Mouse (Mus musculus): ENCODE measurements around the gene Uhrf1. TPM values are rescaled to one million over a fixed set of nuclear protein-coding genes. Genes with fewer than 3 reads are reported as not detected.
A peak's percentile ranks its signal among the peaks of the same experiment; 100 is the strongest.

Gene Uhrf1
- polyA plus RNA-seq, 1 experiment from 2014 or later, result 54.3 TPM

DNA sequence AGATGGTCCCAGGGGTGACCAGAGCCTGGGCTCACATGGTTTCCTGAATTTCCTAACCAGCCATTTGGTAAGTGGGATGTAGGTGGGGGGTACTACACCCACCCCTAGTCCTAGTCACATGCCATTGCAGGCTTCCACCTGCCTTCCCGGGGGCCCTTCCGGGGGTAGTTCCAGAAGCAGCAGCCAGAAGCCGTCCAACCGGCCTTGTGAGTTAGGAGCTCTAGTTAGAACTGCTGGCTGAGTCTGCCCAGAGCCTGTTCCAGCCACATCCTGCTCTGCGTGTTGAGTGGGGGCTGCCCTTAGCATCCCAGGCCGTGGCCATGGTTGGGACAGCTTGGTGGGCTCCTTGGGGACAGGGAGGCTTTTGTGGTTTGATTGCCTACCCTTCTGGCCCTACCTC is 5.0 kb downstream of the Uhrf1 start:
- ATAC-seq (replicated peaks; ENCODE audit: low FRiP score, low read depth), result peak; percentile 55
- H3K4me2 ChIP-seq (ENCODE audit: low read length), result no peak overlapping the region
- WGBS, result 34% methylated on average over 6 of the region's 6 CpGs

GRCm38 (mm10) chr17:56309191-56309945 is 6.2 kb downstream of the Uhrf1 start:
- no peak overlapping the region for H3K4me2 ChIP-seq (ENCODE audit: low read length)
- no peaks in the 10 kb centered on the region for H3K9me3 ChIP-seq (replicated peaks; ENCODE audit: low read length)
- H3K4me3 ChIP-seq (replicated peaks; ENCODE audit: low read depth, low read length), result no peak overlapping the region
- no peak overlapping the region for H3K27ac ChIP-seq
- H3K9ac ChIP-seq (ENCODE audit: low read depth, low read length), result no peak overlapping the region
- peaks cover 30% of the 10 kb centered on the region for H3K36me3 ChIP-seq (ENCODE audit: insufficient read depth, low read length)
- peaks cover 6% of the 10 kb centered on the region; the same call in 1 of the 2 replicates for H3K4me1 ChIP-seq (replicated peaks; ENCODE audit: insufficient read depth, low read length)
- WGBS, result 83% methylated on average over 15 of the region's 15 CpGs
- DNase-seq (ENCODE audit: low spot score) (no peak), ATAC-seq (replicated peaks; ENCODE audit: low FRiP score, low read depth) (no peak)
- H3K27me3 ChIP-seq (ENCODE audit: insufficient read depth, low read length), result no peaks in the 10 kb centered on the region
- TF ChIP-seq CTCF (IDR thresholded peaks at IDR 0.05; ENCODE audit: low read depth), result no peak

More for the DNA sequence above, 5.0 kb downstream of the Uhrf1 start:
- Histone ChIP-seq H3K27ac (peak overlapping the region; percentile 76), H3K9ac (ENCODE audit: low read depth, low read length) (0 out of 2 replicates have a peak overlapping the region, but pooled peaks have one; percentile 3), H3K27me3 (ENCODE audit: insufficient read depth, low read length) (no peaks in the 10 kb centered on the region), H3K36me3 (ENCODE audit: insufficient read depth, low read length) (peaks cover 21% of the 10 kb centered on the region), H3K4me3 (replicated peaks; ENCODE audit: low read depth, low read length) (no peak overlapping the region), H3K9me3 (replicated peaks; ENCODE audit: low read length) (no peaks in the 10 kb centered on the region), H3K4me1 (replicated peaks; ENCODE audit: insufficient read depth, low read length) (peaks cover 6% of the 10 kb centered on the region; the same call in 1 of the 2 replicates)
- DNase-seq (ENCODE audit: low spot score), result peak; percentile 48
- TF ChIP-seq CTCF (IDR thresholded peaks at IDR 0.05; ENCODE audit: low read depth), result no peak

GRCm38 (mm10) chr17:56324419-56324818 is 21.3 kb downstream of the Uhrf1 start:
- Histone ChIP-seq H3K36me3 (ENCODE audit: insufficient read depth, low read length) (0 out of 2 replicates have a peak, but pooled peaks cover 11% of the 10 kb centered on the region), H3K27ac (0 out of 2 replicates have a peak overlapping the region, but pooled peaks have one; percentile 36), H3K4me1 (replicated peaks; ENCODE audit: insufficient read depth, low read length) (peaks cover 16% of the 10 kb centered on the region), H3K9ac (ENCODE audit: low read depth, low read length) (no peak overlapping the region), H3K9me3 (replicated peaks; ENCODE audit: low read length) (no peaks in the 10 kb centered on the region), H3K27me3 (ENCODE audit: insufficient read depth, low read length) (no peaks in the 10 kb centered on the region), H3K4me2 (ENCODE audit: low read length) (no peak overlapping the region), H3K4me3 (replicated peaks; ENCODE audit: low read depth, low read length) (no peak overlapping the region)
- no peak for TF ChIP-seq CTCF (IDR thresholded peaks at IDR 0.05; ENCODE audit: low read depth)
- ATAC-seq (replicated peaks; ENCODE audit: low FRiP score, low read depth), result no peak
- DNase-seq (ENCODE audit: low spot score), result no peak
- WGBS, result 47% methylated on average over 3 of the region's 3 CpGs

DNA sequence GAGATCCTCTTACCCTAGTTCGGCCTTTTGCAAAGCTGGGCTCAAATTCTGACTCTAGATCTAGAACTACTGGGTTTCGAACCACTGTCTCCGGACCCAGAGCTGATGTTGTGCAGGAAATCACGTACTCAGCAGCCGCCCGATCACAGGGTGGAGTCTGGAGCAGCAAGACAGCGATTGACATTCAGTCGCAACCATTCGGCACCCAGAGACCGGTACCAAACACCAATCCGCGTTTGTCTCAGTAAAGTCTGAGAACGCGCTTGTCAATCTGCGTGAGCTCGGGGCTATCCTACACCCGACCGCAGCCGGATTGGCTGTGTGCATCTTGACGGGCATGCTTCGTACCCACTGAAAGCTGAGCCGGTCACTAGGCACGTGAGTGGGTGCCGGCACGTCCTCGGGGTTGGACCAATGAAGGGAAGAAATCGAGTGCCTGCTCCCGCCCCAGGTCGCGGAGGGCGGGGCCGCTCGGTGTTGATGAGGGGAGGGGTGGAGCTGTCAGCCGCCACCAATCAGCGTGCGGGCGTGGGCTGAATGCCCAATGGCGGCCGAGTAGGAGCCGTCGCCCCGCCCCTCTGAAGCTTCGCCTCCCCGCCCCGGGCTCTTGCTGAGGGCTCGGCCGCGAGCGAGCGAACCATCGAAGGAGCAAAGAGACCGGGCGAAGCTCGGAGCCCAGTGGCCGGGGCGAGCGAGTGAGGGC is 22.5 kb downstream of the Uhrf1 start, which contains the start of gene Kdm4b:
TSS of gene Kdm4b (plus strand) at position 613 of the 703 bp plus-strand sequence.
- Histone ChIP-seq H3K36me3 (ENCODE audit: insufficient read depth, low read length) (0 out of 2 replicates have a peak, but pooled peaks cover 2% of the 10 kb centered on the region), H3K9ac (ENCODE audit: low read depth, low read length) (peak within 1 kb of the TSS; percentile 92), H3K4me2 (ENCODE audit: low read length) (peak within 1 kb of the TSS; percentile 95), H3K27ac (peak within 1 kb of the TSS; percentile 97), H3K4me1 (replicated peaks; ENCODE audit: insufficient read depth, low read length) (peaks cover 16% of the 10 kb centered on the region), H3K4me3 (replicated peaks; ENCODE audit: low read depth, low read length) (peak within 1 kb of the TSS; percentile 75), H3K9me3 (replicated peaks; ENCODE audit: low read length) (no peaks in the 10 kb centered on the region), H3K27me3 (ENCODE audit: insufficient read depth, low read length) (no peaks in the 10 kb centered on the region)
- DNase-seq (ENCODE audit: low spot score), result peak; percentile 100
- peak; percentile 99 for ATAC-seq (replicated peaks; ENCODE audit: low FRiP score, low read depth)
- under 1% methylated on average over 54 of the region's 57 CpGs for WGBS
- no peak for TF ChIP-seq CTCF (IDR thresholded peaks at IDR 0.05; ENCODE audit: low read depth)

DNA sequence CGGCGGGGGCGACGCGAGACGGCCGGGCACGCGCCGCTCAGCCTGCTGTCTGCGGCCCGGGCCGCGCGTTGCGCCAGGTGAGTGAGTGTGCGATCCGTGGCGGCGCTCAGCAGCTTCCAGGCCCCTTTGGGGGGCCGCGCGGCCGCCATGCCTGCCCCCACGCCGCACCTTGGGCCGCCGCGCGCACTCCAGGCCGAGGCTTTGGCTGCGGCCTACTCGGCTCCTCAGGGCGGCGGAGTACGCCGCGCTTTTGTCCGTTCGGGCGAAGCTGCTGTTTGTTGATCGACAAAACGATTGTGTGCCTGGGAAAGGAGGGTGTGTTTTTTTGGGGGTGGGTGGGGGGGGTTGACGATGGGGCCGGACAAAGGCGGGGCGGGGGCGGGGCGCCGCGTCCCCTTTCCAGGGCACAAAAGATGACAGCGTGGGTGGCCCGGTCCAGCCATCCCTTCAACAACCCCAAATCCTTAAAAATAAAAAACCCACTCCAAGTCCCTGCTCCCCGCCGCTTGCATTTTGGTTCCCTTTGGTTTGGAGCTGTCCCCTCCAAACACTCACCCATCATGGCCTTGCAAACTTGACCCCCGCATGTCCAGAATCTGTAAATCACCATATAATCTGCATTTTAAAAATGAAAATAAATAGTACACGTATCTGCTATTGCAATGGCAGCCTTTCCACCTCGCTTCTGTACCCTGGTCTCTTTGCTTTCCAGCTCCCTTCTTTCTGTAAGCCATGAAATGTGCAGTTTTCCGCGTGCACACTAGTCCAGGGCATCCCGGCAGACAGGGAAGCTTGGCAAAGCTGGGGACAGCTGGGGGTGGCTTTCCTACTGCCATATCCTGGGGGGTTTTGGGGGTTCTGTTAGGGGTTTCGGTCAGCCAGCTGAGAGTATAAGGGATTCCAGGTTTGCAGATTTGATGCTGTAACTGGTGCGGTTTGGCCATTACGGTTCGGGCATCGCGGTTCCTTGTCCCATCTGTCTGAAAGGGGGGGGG is 23.3 kb downstream of the Uhrf1 start:
- Histone ChIP-seq H3K9ac (ENCODE audit: low read depth, low read length) (peak overlapping the region; percentile 92), H3K36me3 (ENCODE audit: insufficient read depth, low read length) (0 out of 2 replicates have a peak, but pooled peaks cover 2% of the 10 kb centered on the region), H3K27ac (peak overlapping the region; percentile 97), H3K4me1 (replicated peaks; ENCODE audit: insufficient read depth, low read length) (peaks cover 16% of the 10 kb centered on the region), H3K4me2 (ENCODE audit: low read length) (peak overlapping the region; percentile 95), H3K27me3 (ENCODE audit: insufficient read depth, low read length) (no peaks in the 10 kb centered on the region), H3K4me3 (replicated peaks; ENCODE audit: low read depth, low read length) (peak overlapping the region; percentile 75), H3K9me3 (replicated peaks; ENCODE audit: low read length) (no peaks in the 10 kb centered on the region)
- WGBS, result under 1% methylated on average over 55 of the region's 67 CpGs
- DNase-seq (ENCODE audit: low spot score) (peak; percentile 52), ATAC-seq (replicated peaks; ENCODE audit: low FRiP score, low read depth) (peak; percentile 30)
- no peak for TF ChIP-seq CTCF (IDR thresholded peaks at IDR 0.05; ENCODE audit: low read depth)

Data from kidney, postnatal 0 days (tissue).